Mouse (Mus musculus): Measurements from ENCODE around the gene Olfr1358.

GRCm38 (mm10) chr10:78472046-78472445 lies 45.2 kb upstream of the Olfr1358 start:
- TF ChIP-seq CTCF (IDR thresholded peaks at IDR 0.05) (no peak), EP300 (IDR thresholded peaks at IDR 0.05) (no peak)
